Mouse (Mus musculus) inflammation-experienced regulatory T-cells, adult 6 months (primary cell): ENCODE data around the gene Zc3h7b. TPM values are rescaled to one million over a fixed set of nuclear protein-coding genes. Genes with fewer than 3 reads are reported as not detected.

Experiments used
- polyA plus RNA-seq, 3 experiments: library from polyadenylated mRNA; unstranded; fragments of 100-300 nt; shearing (Covaris generic); gene quantifications; one replicate each; pipeline ENCODE4 v1.2.1; 2017

Zc3h7b gene
- polyA plus RNA-seq, 3 experiments from 2014 or later, result 4.3 to 8.1 (median 5.7) TPM

Other genes starting within 250 kb of the Zc3h7b start
- gene Ep300, start 159.7 kb upstream of the Zc3h7b start, polyA plus RNA-seq, result 10 to 100 TPM; 16.1 to 20.2 (median 16.7) TPM
- gene L3mbtl2, start 81.2 kb upstream of the Zc3h7b start, polyA plus RNA-seq, result 10 to 100 TPM; 23.1 to 24.7 (median 24.1) TPM
- 1 to 10 TPM; 1.0 to 2.6 (median 1.3) TPM for gene Chadl, start 47.8 kb upstream of the Zc3h7b start, polyA plus RNA-seq
- 10 to 100 TPM; 43.0 to 72.2 (median 45.8) TPM for gene Rangap1, start 473 bp downstream of the Zc3h7b start, polyA plus RNA-seq
- 10 to 100 TPM in 1 of 3 experiments, 1 to 10 TPM in 2; 2.3 to 14.0 (median 8.8) TPM for gene Tef, start 57.4 kb downstream of the Zc3h7b start, polyA plus RNA-seq
- gene Tob2, start 113.7 kb downstream of the Zc3h7b start, polyA plus RNA-seq, result 10 to 100 TPM; 29.7 to 45.8 (median 34.0) TPM
- gene Phf5a, start 126.9 kb downstream of the Zc3h7b start, polyA plus RNA-seq, result 100 to 1,000 TPM in 1 of 3 experiments, 10 to 100 TPM in 2; 79.6 to 117 (median 95.2) TPM
- gene Aco2, start 127.3 kb downstream of the Zc3h7b start, polyA plus RNA-seq, result 100 to 1,000 TPM in 1 of 3 experiments, 10 to 100 TPM in 2; 83.2 to 115 (median 93.9) TPM
- gene Polr3h, start 181.2 kb downstream of the Zc3h7b start, polyA plus RNA-seq, result 10 to 100 TPM; 17.4 to 28.3 (median 22.6) TPM
- gene Csdc2, start 191.7 kb downstream of the Zc3h7b start, polyA plus RNA-seq, result not detected
- gene Pmm1, start 215.9 kb downstream of the Zc3h7b start, polyA plus RNA-seq, result 10 to 100 TPM in 2 of 3 experiments, 1 to 10 TPM in 1; 9.3 to 33.3 (median 11.7) TPM
- gene 1700029P11Rik, start 235.5 kb downstream of the Zc3h7b start, polyA plus RNA-seq, result not detected
- 10 to 100 TPM; 54.3 to 56.7 (median 54.4) TPM for gene Xrcc6, start 242.8 kb downstream of the Zc3h7b start, polyA plus RNA-seq